In the genomic region with DNA sequence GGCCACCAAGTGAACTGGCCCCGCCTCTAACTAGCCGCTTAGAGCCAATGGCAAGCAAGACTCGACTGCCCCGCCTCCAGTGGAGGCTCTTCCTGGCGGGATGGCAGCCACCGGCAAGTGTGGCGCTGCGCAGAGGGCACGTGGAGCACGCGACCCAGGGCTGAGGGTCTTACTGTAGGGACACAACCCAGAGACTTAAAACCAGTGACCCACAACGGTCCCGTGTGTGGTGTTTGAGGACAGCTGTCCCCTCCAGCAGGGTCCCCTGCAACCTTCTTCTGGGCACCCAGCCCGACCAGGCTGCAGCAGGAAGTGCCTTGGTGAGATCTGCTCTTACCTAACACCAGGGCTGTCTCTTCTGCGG, we compare ENCODE assay signal across 8 mouse cellular contexts. TPM values are rescaled to one million over a fixed set of nuclear protein-coding genes. Genes with fewer than 3 reads are reported as not detected.
DNase-seq lines count a peak whose midpoint lies in the region; ATAC-seq and TF ChIP-seq lines count a peak whose summit lies in the region.

No protein-coding gene starts in this region.

- H3K27ac ChIP-seq in bone marrow macrophage, adult 2 months (ENCODE audit: insufficient read depth, low read depth, low read length), result no peak overlapping the region
- no peak overlapping the region for H3K27ac ChIP-seq in heart, embryonic 15.5 days
- no peak overlapping the region for H3K27ac ChIP-seq in liver, postnatal 0 days (ENCODE audit: low read depth)
- H3K27ac ChIP-seq in neural tube, embryonic 13.5 days (replicated peaks), result no peak overlapping the region

- WGBS in heart, embryonic 15.5 days, result 3% methylated on average over 15 of the region's 15 CpGs
- WGBS in liver, postnatal 0 days (ENCODE audit: insufficient replicate concordance), result under 1% methylated on average over 15 of the region's 15 CpGs
- WGBS in neural tube, embryonic 13.5 days, result 2% methylated on average over 15 of the region's 15 CpGs

- H3K4me3 ChIP-seq in bone marrow macrophage, adult 2 months (ENCODE audit: insufficient read depth, low read length), result peak overlapping the region; percentile 70
- peak overlapping the region; percentile 47 for H3K4me3 ChIP-seq in heart, embryonic 15.5 days
- H3K4me3 ChIP-seq in liver, postnatal 0 days (ENCODE audit: low read depth, low read length), result peak overlapping the region; percentile 16
- H3K4me3 ChIP-seq in neural tube, embryonic 13.5 days, result peak overlapping the region; percentile 35

- peak; percentile 84 for DNase-seq in kidney, postnatal 14 days
- DNase-seq in liver, postnatal 0 days, result peak; percentile 80
- peak; percentile 82 to 83 for DNase-seq in thymus, adult 18-20 months

- H3K4me1 ChIP-seq in bone marrow macrophage, adult 2 months (ENCODE audit: control insufficient read depth, insufficient read depth, low read length), result peaks cover 14% of the 10 kb centered on the region
- H3K4me1 ChIP-seq in heart, embryonic 15.5 days (replicated peaks), result peaks cover 20% of the 10 kb centered on the region
- H3K4me1 ChIP-seq in liver, postnatal 0 days (ENCODE audit: insufficient read depth), result peaks cover 9% of the 10 kb centered on the region
- H3K4me1 ChIP-seq in neural tube, embryonic 13.5 days (replicated peaks), result peaks cover 13% of the 10 kb centered on the region

- TF ChIP-seq POLR2A in bone marrow macrophage, adult 2 months (IDR thresholded peaks at IDR 0.05; ENCODE audit: borderline replicate concordance, low read depth, low read length), result no peak

- H3K9me3 ChIP-seq in heart, embryonic 15.5 days (replicated peaks), result no peaks in the 10 kb centered on the region
- no peaks in the 10 kb centered on the region for H3K9me3 ChIP-seq in liver, postnatal 0 days (ENCODE audit: low read length)
- no peaks in the 10 kb centered on the region for H3K9me3 ChIP-seq in neural tube, embryonic 13.5 days

- no peaks in the 10 kb centered on the region for H3K36me3 ChIP-seq in heart, embryonic 15.5 days
- no peaks in the 10 kb centered on the region for H3K36me3 ChIP-seq in liver, postnatal 0 days (replicated peaks; ENCODE audit: insufficient read depth, low read length)
- no peaks in the 10 kb centered on the region for H3K36me3 ChIP-seq in neural tube, embryonic 13.5 days

- peak; percentile 97 for ATAC-seq in CD4-positive, CD25-positive, alpha-beta regulatory T cell, adult 4 months
- ATAC-seq in erythroblast, adult 5-6 weeks (replicated peaks; ENCODE audit: low FRiP score, poor library complexity, severe bottlenecking), result peak; percentile 52; the same call in 1 of the 2 replicates
- ATAC-seq in heart, embryonic 15.5 days (replicated peaks; ENCODE audit: insufficient number of reproducible peaks, insufficient read depth, low FRiP score, low read depth), result peak; percentile 72
- peak; percentile 88 for ATAC-seq in liver, postnatal 0 days
- ATAC-seq in neural tube, embryonic 13.5 days (ENCODE audit: low read depth), result peak; percentile 90

- no peak for TF ChIP-seq CTCF in bone marrow macrophage, adult 2 months (IDR thresholded peaks at IDR 0.05; ENCODE audit: low read depth, low read length)
- TF ChIP-seq CTCF in liver, postnatal 0 days (IDR thresholded peaks at IDR 0.05; ENCODE audit: low read depth), result no peak

- H3K4me2 ChIP-seq in heart, embryonic 15.5 days, result peak overlapping the region; percentile 85
- peak overlapping the region; percentile 66 for H3K4me2 ChIP-seq in liver, postnatal 0 days (ENCODE audit: low read depth, low read length)
- peak overlapping the region; percentile 75 for H3K4me2 ChIP-seq in neural tube, embryonic 13.5 days

- peak overlapping the region; percentile 44; the same call in 1 of the 2 replicates for H3K9ac ChIP-seq in heart, embryonic 15.5 days
- H3K9ac ChIP-seq in liver, postnatal 0 days (replicated peaks), result no peak overlapping the region
- 0 out of 2 replicates have a peak overlapping the region, but pooled peaks have one; percentile 31 for H3K9ac ChIP-seq in neural tube, embryonic 13.5 days

- H3K27me3 ChIP-seq in heart, embryonic 15.5 days, result peaks cover 41% of the 10 kb centered on the region
- peaks cover 13% of the 10 kb centered on the region; the same call in 1 of the 2 replicates for H3K27me3 ChIP-seq in liver, postnatal 0 days (ENCODE audit: insufficient read depth, low read length)
- peaks cover 40% of the 10 kb centered on the region for H3K27me3 ChIP-seq in neural tube, embryonic 13.5 days

- TF ChIP-seq EP300 in liver, postnatal 0 days (IDR thresholded peaks at IDR 0.05; ENCODE audit: low read depth), result no peak

RNA-seq across cellular contexts. Expression of gene Osbpl5, which starts 0.2 kb away (rescaled TPM):
- polyA plus RNA-seq in CD4-positive, CD25-positive, alpha-beta regulatory T cell, adult 4 months (2017; shearing (Covaris generic)), result 10 to 100 TPM; 17.2 to 31.0 TPM
- 1.2 TPM in 1 of 2 replicates, not detected in the other for polyA plus RNA-seq in bone marrow macrophage, adult 2 months (2012; ENCODE audit: insufficient read depth, insufficient read length, missing spikeins)
- total RNA-seq in erythroblast, adult 5-6 weeks (2015; ENCODE audit: low replicate concordance), result not detected in 2 replicates
- 0.56 and 0.60 TPM in 2 replicates for total RNA-seq in erythroblast, adult 5-6 weeks (2017; ENCODE audit: low replicate concordance)
- polyA plus RNA-seq in heart, embryonic 15.5 days (2015; fragmentation: Nextera tagmentation; extraction: Ambion mirVana), result 31.2 and 39.7 TPM in 2 replicates
- 1.4 and 1.6 TPM in 2 replicates for polyA plus RNA-seq in liver, postnatal 0 days (2015; fragmentation: Nextera tagmentation; extraction: Ambion mirVana)
- 27.8 and 34.4 TPM in 2 replicates for polyA plus RNA-seq in neural tube, embryonic 13.5 days (2015; fragmentation: Nextera tagmentation; extraction: Ambion mirVana)

RNA-seq across cellular contexts. Expression of gene Mrgprg, which starts 9.8 kb away (rescaled TPM):
- not detected for polyA plus RNA-seq in CD4-positive, CD25-positive, alpha-beta regulatory T cell, adult 4 months (2017; shearing (Covaris generic))
- not detected in 2 replicates for polyA plus RNA-seq in bone marrow macrophage, adult 2 months (2012; ENCODE audit: insufficient read depth, insufficient read length, missing spikeins)
- total RNA-seq in erythroblast, adult 5-6 weeks (2015; ENCODE audit: low replicate concordance), result not detected in 2 replicates
- total RNA-seq in erythroblast, adult 5-6 weeks (2017; ENCODE audit: low replicate concordance), result not detected in 2 replicates
- polyA plus RNA-seq in heart, embryonic 15.5 days (2015; fragmentation: Nextera tagmentation; extraction: Ambion mirVana), result not detected in 2 replicates
- polyA plus RNA-seq in liver, postnatal 0 days (2015; fragmentation: Nextera tagmentation; extraction: Ambion mirVana), result not detected in 2 replicates
- polyA plus RNA-seq in neural tube, embryonic 13.5 days (2015; fragmentation: Nextera tagmentation; extraction: Ambion mirVana), result not detected in 2 replicates

RNA-seq across cellular contexts. Expression of gene Mrgpre, which starts 27.3 kb away (rescaled TPM):
- 10 to 100 TPM in 1 of 2 experiments, 1 to 10 TPM in 1; 5.7 to 11.7 TPM for polyA plus RNA-seq in CD4-positive, CD25-positive, alpha-beta regulatory T cell, adult 4 months (2017; shearing (Covaris generic))
- polyA plus RNA-seq in bone marrow macrophage, adult 2 months (2012; ENCODE audit: insufficient read depth, insufficient read length, missing spikeins), result 0.35 and 0.39 TPM in 2 replicates
- not detected in 2 replicates for total RNA-seq in erythroblast, adult 5-6 weeks (2015; ENCODE audit: low replicate concordance)
- total RNA-seq in erythroblast, adult 5-6 weeks (2017; ENCODE audit: low replicate concordance), result not detected in 2 replicates
- 1.4 and 2.8 TPM in 2 replicates for polyA plus RNA-seq in heart, embryonic 15.5 days (2015; fragmentation: Nextera tagmentation; extraction: Ambion mirVana)
- polyA plus RNA-seq in liver, postnatal 0 days (2015; fragmentation: Nextera tagmentation; extraction: Ambion mirVana), result 0.08 and 0.15 TPM in 2 replicates
- polyA plus RNA-seq in neural tube, embryonic 13.5 days (2015; fragmentation: Nextera tagmentation; extraction: Ambion mirVana), result 4.6 and 5.1 TPM in 2 replicates

Comparison
In these comparisons a context has a peak if more than half of its experiments do, and no peak if none do; other contexts are left out.
1. H3K4me3 ChIP-seq: peak in every context shown above with its lines; median percentile 70 in bone marrow macrophage, adult 2 months; 47 in heart, embryonic 15.5 days; 35 in neural tube, embryonic 13.5 days; 16 in liver, postnatal 0 days.